Mouse (Mus musculus) liver, adult 10 weeks (tissue): ENCODE results near the gene Rad21l. TPM values are rescaled to one million over a fixed set of nuclear protein-coding genes. Genes with fewer than 3 reads are reported as not detected.

Source experiments
- polyA plus RNA-seq: library from polyadenylated mRNA; stranded (reverse); fragments of 350-450 nt; fragmentation: Illumina TruSeq; extraction: RNeasy Lipid Tissue Mini Kit (QIAGEN cat#74804); gene quantifications from one replicate; pipeline ENCODE4 v1.2.3, GENCODE M21; 2014; ENCODE audit warnings: low read depth, low replicate concordance

The Rad21l gene
- polyA plus RNA-seq: not detected

GRCm38 (mm10) chr2:151668433-151668832, at the start of gene Rad21l:
TSS of gene Rad21l (minus strand) at chr2:151668533.

GRCm38 (mm10) chr2:151701231-151702145, 33.2 kb upstream of the Rad21l start, which contains the start of gene Tmem74b:
TSS of gene Tmem74b (plus strand) at chr2:151702008.

GRCm38 (mm10) chr2:151632159-151632814, 36.0 kb downstream of the Rad21l start, which contains the start of gene Snph:
TSS of gene Snph (minus strand) at chr2:151632593.

Other genes starting within 250 kb of the Rad21l start
- not detected for gene 4921509C19Rik, start 192.4 kb downstream of the Rad21l start, polyA plus RNA-seq
- 33.1 TPM for gene Nsfl1c, start 174.4 kb downstream of the Rad21l start, polyA plus RNA-seq
- gene Fkbp1a, start 126.0 kb downstream of the Rad21l start, polyA plus RNA-seq: 52.0 TPM
- not detected for gene Sdcbp2, start 95.9 kb downstream of the Rad21l start, polyA plus RNA-seq
- not detected for gene Snph, start 35.9 kb downstream of the Rad21l start, polyA plus RNA-seq
- gene Tmem74b, start 33.5 kb upstream of the Rad21l start, polyA plus RNA-seq: not detected
- gene Psmf1, start 75.7 kb upstream of the Rad21l start, polyA plus RNA-seq: 6.4 TPM
- gene Rspo4, start 174.4 kb upstream of the Rad21l start, polyA plus RNA-seq: not detected
- not detected for gene Angpt4, start 242.7 kb upstream of the Rad21l start, polyA plus RNA-seq